Mouse (Mus musculus): ENCODE data around the gene Ccdc12.

- TF ChIP-seq POLR2A (IDR thresholded peaks at IDR 0.05; ENCODE audit: extremely low read depth, insufficient read depth, low read length), result no peak
- no peak for TF ChIP-seq CTCF (IDR thresholded peaks at IDR 0.05; ENCODE audit: extremely low read depth, insufficient read depth, low read length)
These were observed 89.9 kb downstream of the Ccdc12 start for GRCm38 (mm10) chr9:110746238-110746637.

Measured in cortical plate, adult 2 months (tissue).